Mouse (Mus musculus) ovary, adult 18-20 months (tissue): ENCODE data around the gene Tbc1d10b.

ENCODE experiments used
- DNase-seq: peaks from one replicate; pipeline ENCODE4 v3.0.0; 2022; ENCODE audit warnings: low spot score, mixed read lengths

Gene Tbc1d10b

GRCm38 (mm10) chr7:127153477-127153876 is 54.8 kb downstream of the Tbc1d10b start:
- no peak for DNase-seq

- DNase-seq = no peak
These were observed 55.8 kb downstream of the Tbc1d10b start for GRCm38 (mm10) chr7:127152464-127152863.

- no peak for DNase-seq
These were observed 60.4 kb downstream of the Tbc1d10b start for GRCm38 (mm10) chr7:127147901-127148300.
